Comparison of ENCODE assay signal across 8 mouse cellular contexts in the genomic region with DNA sequence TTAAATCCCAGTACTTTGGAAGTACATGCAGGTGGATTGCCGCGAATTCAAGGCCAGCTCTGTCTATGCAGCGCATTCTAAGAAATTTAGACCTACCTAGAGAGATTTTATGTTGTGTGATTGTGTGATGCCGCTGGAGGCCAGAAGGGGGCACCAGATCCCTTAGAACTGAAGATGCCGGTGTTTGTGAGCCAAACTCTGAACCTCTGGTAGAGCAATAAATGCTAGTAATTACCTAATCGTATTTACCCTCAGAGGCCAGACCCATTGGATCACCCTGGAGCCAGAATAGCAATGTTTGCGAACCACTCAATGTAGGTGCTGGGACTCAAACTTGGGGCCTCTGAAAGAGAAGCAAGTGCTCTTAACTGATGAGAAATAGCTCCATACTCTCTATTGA. TPM values are rescaled to one million over a fixed set of nuclear protein-coding genes. Genes with fewer than 3 reads are reported as not detected.
A peak's percentile ranks its signal among the peaks of the same experiment; 100 is the strongest.
DNase-seq lines count a peak whose midpoint lies in the region; ATAC-seq lines count a peak whose summit lies in the region.

No protein-coding gene starts in this region.

- H3K27ac ChIP-seq in liver, embryonic 15.5 days (replicated peaks): 0 out of 2 replicates have a peak overlapping the region, but pooled peaks have one; percentile 11

- no peak overlapping the region for H3K4me2 ChIP-seq in liver, embryonic 15.5 days

- H3K4me3 ChIP-seq in liver, embryonic 15.5 days (replicated peaks): no peak overlapping the region

- H3K9me3 ChIP-seq in liver, embryonic 15.5 days (replicated peaks): no peaks in the 10 kb centered on the region

- peak; percentile 64 for ATAC-seq in frontal cortex, adult (ENCODE audit: low TSS enrichment)
- peak; percentile 21; the same call in 1 of the 2 replicates for ATAC-seq in liver, embryonic 15.5 days (ENCODE audit: insufficient read depth)

- H3K9ac ChIP-seq in liver, embryonic 15.5 days: no peak overlapping the region

- H3K27me3 ChIP-seq in liver, embryonic 15.5 days: no peaks in the 10 kb centered on the region

- peaks cover 26% of the 10 kb centered on the region for H3K4me1 ChIP-seq in liver, embryonic 15.5 days (replicated peaks)

- peak; percentile 56 to 58 for DNase-seq in urinary bladder, adult 18-20 months (ENCODE audit: low spot score in 2 of 2)
- DNase-seq in urinary bladder, postnatal 10 days (ENCODE audit: low spot score): no peak
- peak; percentile 70 for DNase-seq in c-Kit-negative CD71-positive TER-119-positive erythroid progenitor cells, embryonic 14.5 days (ENCODE audit: low read depth, low spot score)
- peak; percentile 91 for DNase-seq in kidney, adult 9 months
- DNase-seq in retina, embryonic 14.5 days (ENCODE audit: low spot score): peak; percentile 80
- peak; percentile 71 to 74 for DNase-seq in thymus, postnatal 36 days

- 13% methylated on average over 7 of the region's 7 CpGs for WGBS in liver, embryonic 15.5 days (ENCODE audit: insufficient replicate concordance)

- no peaks in the 10 kb centered on the region for H3K36me3 ChIP-seq in liver, embryonic 15.5 days (replicated peaks)

RNA-seq across cellular contexts. Expression of a gene that starts 11.4 kb away (rescaled TPM):
- polyA plus RNA-seq in liver, embryonic 15.5 days (2015; fragmentation: Nextera tagmentation; extraction: Ambion mirVana): 239 and 242 TPM in 2 replicates

RNA-seq across cellular contexts. Expression of a gene that starts 12.2 kb away (rescaled TPM):
- polyA plus RNA-seq in liver, embryonic 15.5 days (2015; fragmentation: Nextera tagmentation; extraction: Ambion mirVana): 27.5 and 29.8 TPM in 2 replicates

RNA-seq across cellular contexts. Expression of a gene that starts 21.6 kb away (rescaled TPM):
- 66.2 and 67.1 TPM in 2 replicates for polyA plus RNA-seq in liver, embryonic 15.5 days (2015; fragmentation: Nextera tagmentation; extraction: Ambion mirVana)

RNA-seq across cellular contexts. Expression of a gene that starts 35.1 kb away (rescaled TPM):
- 82.5 and 88.5 TPM in 2 replicates for polyA plus RNA-seq in liver, embryonic 15.5 days (2015; fragmentation: Nextera tagmentation; extraction: Ambion mirVana)

RNA-seq across cellular contexts. Expression of a gene that starts 37.5 kb away (rescaled TPM):
- 136 and 143 TPM in 2 replicates for polyA plus RNA-seq in liver, embryonic 15.5 days (2015; fragmentation: Nextera tagmentation; extraction: Ambion mirVana)
